Mouse (Mus musculus): ENCODE results near the gene Cpm. TPM values are rescaled to one million over a fixed set of nuclear protein-coding genes. Genes with fewer than 3 reads are reported as not detected.

Cpm gene
- polyA plus RNA-seq, 1 experiment from 2014 or later = 83.7 TPM

GRCm38 (mm10) chr10:117679029-117679686 lies 49.9 kb downstream of the Cpm start:
- WGBS = 75% methylated on average over 5 of the region's 5 CpGs
- Histone ChIP-seq H3K4me2 (ENCODE audit: low read depth, low read length) (no peak overlapping the region), H3K36me3 (ENCODE audit: control insufficient read depth, insufficient read depth, low read length) (no peaks in the 10 kb centered on the region), H3K27me3 (ENCODE audit: control insufficient read depth, insufficient read depth, low read depth, low read length) (no peaks in the 10 kb centered on the region), H3K4me3 (ENCODE audit: low read length) (no peak overlapping the region), H3K27ac (ENCODE audit: low read length) (no peak overlapping the region), H3K4me1 (replicated peaks; ENCODE audit: control insufficient read depth, insufficient read depth, low read length) (peaks cover 15% of the 10 kb centered on the region), H3K9me3 (ENCODE audit: control insufficient read depth, low read length) (no peaks in the 10 kb centered on the region), H3K9ac (ENCODE audit: low read length) (no peak overlapping the region)
- ATAC-seq (ENCODE audit: low read depth) = no peak

- no peaks in the 10 kb centered on the region for H3K9me3 ChIP-seq (ENCODE audit: control insufficient read depth, low read length)
- no peak overlapping the region for H3K4me3 ChIP-seq (ENCODE audit: low read length)
- WGBS = 90% methylated on average over 14 of the region's 14 CpGs
- no peak overlapping the region for H3K9ac ChIP-seq (ENCODE audit: low read length)
- H3K4me1 ChIP-seq (replicated peaks; ENCODE audit: control insufficient read depth, insufficient read depth, low read length) = peaks cover 15% of the 10 kb centered on the region
- H3K36me3 ChIP-seq (ENCODE audit: control insufficient read depth, insufficient read depth, low read length) = 0 out of 2 replicates have a peak, but pooled peaks cover 2% of the 10 kb centered on the region
- no peak overlapping the region for H3K27ac ChIP-seq (ENCODE audit: low read length)
- H3K27me3 ChIP-seq (ENCODE audit: control insufficient read depth, insufficient read depth, low read depth, low read length) = no peaks in the 10 kb centered on the region
- no peak for ATAC-seq (ENCODE audit: low read depth)
- H3K4me2 ChIP-seq (ENCODE audit: low read depth, low read length) = no peak overlapping the region
Observed at GRCm38 (mm10) chr10:117679963-117680473, 50.7 kb downstream of the Cpm start.

- 88% methylated on average over 12 of the region's 12 CpGs for WGBS
- Histone ChIP-seq H3K4me1 (replicated peaks; ENCODE audit: control insufficient read depth, insufficient read depth, low read length) (peaks cover 8% of the 10 kb centered on the region), H3K9ac (ENCODE audit: low read length) (no peak overlapping the region), H3K27me3 (ENCODE audit: control insufficient read depth, insufficient read depth, low read depth, low read length) (no peaks in the 10 kb centered on the region), H3K4me3 (ENCODE audit: low read length) (no peak overlapping the region), H3K27ac (ENCODE audit: low read length) (no peak overlapping the region), H3K4me2 (ENCODE audit: low read depth, low read length) (no peak overlapping the region), H3K36me3 (ENCODE audit: control insufficient read depth, insufficient read depth, low read length) (0 out of 2 replicates have a peak, but pooled peaks cover 2% of the 10 kb centered on the region), H3K9me3 (ENCODE audit: control insufficient read depth, low read length) (no peaks in the 10 kb centered on the region)
- no peak for ATAC-seq (ENCODE audit: low read depth)
Observed at GRCm38 (mm10) chr10:117680868-117681513, 51.7 kb downstream of the Cpm start.

DNA sequence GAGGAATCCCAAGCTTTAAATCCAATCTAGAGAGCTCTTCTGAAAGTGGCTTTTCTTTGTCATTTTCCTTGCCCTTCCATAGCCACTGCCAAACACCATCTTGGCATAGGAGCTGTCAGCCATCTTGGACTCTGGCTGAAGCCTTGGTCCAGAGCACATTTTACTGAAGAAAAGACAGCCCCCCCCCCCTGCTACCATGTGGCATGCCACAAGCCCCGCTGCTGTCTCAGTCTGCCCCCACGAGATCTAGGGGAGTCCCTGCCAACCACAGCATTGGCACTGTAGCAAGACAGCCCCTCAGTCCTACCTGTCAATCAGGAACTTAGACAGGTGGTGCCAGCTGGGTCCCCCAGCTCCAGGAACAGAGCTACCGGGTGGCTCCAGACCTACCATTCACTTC lies 52.2 kb downstream of the Cpm start:
- peaks cover 3% of the 10 kb centered on the region; the same call in 1 of the 2 replicates for H3K4me1 ChIP-seq (replicated peaks; ENCODE audit: control insufficient read depth, insufficient read depth, low read length)

DNA sequence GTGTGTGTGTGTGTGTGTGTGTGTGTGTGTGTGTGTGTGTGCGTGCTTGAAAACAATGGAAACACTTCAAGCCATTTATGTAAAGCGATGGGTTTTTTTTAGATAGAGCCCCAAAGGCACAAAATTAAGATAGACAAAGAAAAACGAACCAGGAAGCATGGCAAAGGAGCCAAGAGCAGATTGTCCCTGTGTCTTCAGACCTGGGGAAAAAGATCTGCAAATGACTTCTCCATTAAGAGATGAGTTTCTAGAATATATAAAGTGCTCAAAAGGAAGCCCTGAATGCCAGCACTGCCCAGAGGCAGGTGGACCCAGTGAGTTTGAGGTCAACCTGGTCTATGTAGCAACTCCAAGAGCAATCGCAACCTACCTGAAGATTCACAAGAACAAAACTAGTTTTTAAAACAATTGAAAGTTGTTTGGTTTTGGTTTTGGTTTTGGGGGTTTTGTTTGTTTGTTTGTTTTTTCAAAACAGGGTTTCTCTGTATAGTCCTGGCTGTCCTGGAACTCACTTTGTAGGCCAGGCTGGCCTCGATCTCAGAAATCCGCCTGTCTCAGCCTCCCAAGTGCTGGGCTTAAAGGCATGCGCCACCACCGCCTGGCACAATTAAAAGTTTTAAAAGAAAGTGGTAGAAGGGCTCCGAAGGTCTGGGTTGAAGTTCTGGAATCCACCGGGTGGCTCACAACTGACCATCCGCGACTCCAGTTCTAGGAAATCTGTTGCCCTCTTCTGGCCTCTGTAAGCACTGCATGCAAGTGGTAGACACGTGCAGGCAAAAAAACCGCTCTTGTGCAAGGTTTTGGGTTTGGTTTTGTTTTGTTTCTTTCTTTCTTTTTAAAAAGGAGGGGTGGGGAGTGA lies 52.9 kb downstream of the Cpm start:
- Histone ChIP-seq H3K4me2 (ENCODE audit: low read depth, low read length) (no peak overlapping the region), H3K27me3 (ENCODE audit: control insufficient read depth, insufficient read depth, low read depth, low read length) (no peaks in the 10 kb centered on the region), H3K36me3 (ENCODE audit: control insufficient read depth, insufficient read depth, low read length) (peaks cover 2% of the 10 kb centered on the region; the same call in 1 of the 2 replicates), H3K9ac (ENCODE audit: low read length) (no peak overlapping the region), H3K4me1 (replicated peaks; ENCODE audit: control insufficient read depth, insufficient read depth, low read length) (no peaks in the 10 kb centered on the region), H3K9me3 (ENCODE audit: control insufficient read depth, low read length) (no peaks in the 10 kb centered on the region), H3K27ac (ENCODE audit: low read length) (no peak overlapping the region), H3K4me3 (ENCODE audit: low read length) (no peak overlapping the region)
- ATAC-seq (ENCODE audit: low read depth) = no peak
- WGBS = 73% methylated on average over 14 of the region's 14 CpGs

More for the DNA sequence above, 52.2 kb downstream of the Cpm start:
- no peak overlapping the region for H3K27ac ChIP-seq (ENCODE audit: low read length)
- ATAC-seq (ENCODE audit: low read depth) = no peak
- no peak overlapping the region for H3K4me3 ChIP-seq (ENCODE audit: low read length)
- no peaks in the 10 kb centered on the region for H3K27me3 ChIP-seq (ENCODE audit: control insufficient read depth, insufficient read depth, low read depth, low read length)
- no peak overlapping the region for H3K4me2 ChIP-seq (ENCODE audit: low read depth, low read length)
- no peaks in the 10 kb centered on the region for H3K9me3 ChIP-seq (ENCODE audit: control insufficient read depth, low read length)
- WGBS = 84% methylated on average over 3 of the region's 3 CpGs
- no peak overlapping the region for H3K9ac ChIP-seq (ENCODE audit: low read length)
- H3K36me3 ChIP-seq (ENCODE audit: control insufficient read depth, insufficient read depth, low read length) = 0 out of 2 replicates have a peak, but pooled peaks cover 2% of the 10 kb centered on the region

- WGBS = 78% methylated on average over 30 of the region's 30 CpGs
- ATAC-seq (ENCODE audit: low read depth) = no peak
- H3K4me3 ChIP-seq (ENCODE audit: low read length) = no peak overlapping the region
Observed at GRCm38 (mm10) chr10:117682858-117683733, 53.8 kb downstream of the Cpm start.

GRCm38 (mm10) chr10:117683734-117684037 lies 54.4 kb downstream of the Cpm start:
- Histone ChIP-seq H3K4me3 (ENCODE audit: low read length) (no peak overlapping the region), H3K27me3 (ENCODE audit: control insufficient read depth, insufficient read depth, low read depth, low read length) (no peaks in the 10 kb centered on the region), H3K4me1 (replicated peaks; ENCODE audit: control insufficient read depth, insufficient read depth, low read length) (no peaks in the 10 kb centered on the region), H3K36me3 (ENCODE audit: control insufficient read depth, insufficient read depth, low read length) (peaks cover 5% of the 10 kb centered on the region), H3K27ac (ENCODE audit: low read length) (no peak overlapping the region), H3K9ac (ENCODE audit: low read length) (no peak overlapping the region), H3K4me2 (ENCODE audit: low read depth, low read length) (no peak overlapping the region), H3K9me3 (ENCODE audit: control insufficient read depth, low read length) (no peaks in the 10 kb centered on the region)
- WGBS = 85% methylated on average over 9 of the region's 9 CpGs
- ATAC-seq (ENCODE audit: low read depth) = no peak

More at GRCm38 (mm10) chr10:117682858-117683733, 53.8 kb downstream of the Cpm start:
- H3K4me1 ChIP-seq (replicated peaks; ENCODE audit: control insufficient read depth, insufficient read depth, low read length) = no peaks in the 10 kb centered on the region
- H3K27me3 ChIP-seq (ENCODE audit: control insufficient read depth, insufficient read depth, low read depth, low read length) = no peaks in the 10 kb centered on the region
- peaks cover 2% of the 10 kb centered on the region; the same call in 1 of the 2 replicates for H3K36me3 ChIP-seq (ENCODE audit: control insufficient read depth, insufficient read depth, low read length)
- no peak overlapping the region for H3K27ac ChIP-seq (ENCODE audit: low read length)
- H3K9ac ChIP-seq (ENCODE audit: low read length) = no peak overlapping the region
- H3K9me3 ChIP-seq (ENCODE audit: control insufficient read depth, low read length) = no peaks in the 10 kb centered on the region
- H3K4me2 ChIP-seq (ENCODE audit: low read depth, low read length) = no peak overlapping the region

DNA sequence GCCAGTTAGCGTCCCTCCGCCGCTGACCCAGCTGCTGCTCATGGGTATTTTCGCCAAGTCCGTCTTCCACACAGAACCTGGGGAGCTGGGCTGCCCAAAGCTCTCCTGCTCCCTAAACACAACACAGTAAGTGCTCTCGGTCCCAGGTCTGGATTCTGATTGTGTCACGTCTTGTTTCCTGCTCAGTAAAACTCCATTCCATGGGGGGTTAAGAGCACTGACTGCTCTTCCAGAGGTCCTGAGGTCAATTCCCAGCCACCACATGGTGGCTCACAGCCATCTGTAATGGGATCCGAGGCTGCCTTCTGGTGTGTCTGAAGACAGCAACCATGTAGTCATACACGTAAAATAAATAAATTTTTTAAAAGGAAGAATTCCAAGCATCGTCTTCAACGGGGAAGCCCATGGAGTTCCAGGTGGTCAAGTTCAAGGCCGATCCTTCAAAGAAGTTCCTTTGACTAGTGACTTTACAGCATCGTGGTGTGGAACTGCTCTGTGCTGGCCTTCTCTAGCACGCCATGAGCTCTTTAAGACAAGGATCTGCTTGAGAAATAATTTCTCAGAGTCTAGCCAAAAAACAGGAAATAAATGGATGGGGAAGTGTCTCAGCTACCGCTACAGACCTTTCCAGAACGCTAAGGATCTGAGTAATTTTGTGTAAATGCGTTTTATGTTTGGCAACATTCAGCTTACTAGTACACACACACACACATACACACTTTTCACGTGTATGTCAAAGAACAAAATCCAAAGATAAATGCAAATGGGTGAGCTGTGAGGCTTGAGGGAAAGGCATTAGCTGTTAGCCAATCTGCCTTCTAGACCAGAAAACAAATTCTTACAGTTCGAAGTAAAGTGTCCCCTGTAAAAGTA lies 55.2 kb downstream of the Cpm start:
- no peak overlapping the region for H3K9ac ChIP-seq (ENCODE audit: low read length)
- no peaks in the 10 kb centered on the region for H3K27me3 ChIP-seq (ENCODE audit: control insufficient read depth, insufficient read depth, low read depth, low read length)
- no peaks in the 10 kb centered on the region for H3K4me1 ChIP-seq (replicated peaks; ENCODE audit: control insufficient read depth, insufficient read depth, low read length)
- ATAC-seq (ENCODE audit: low read depth) = no peak
- 78% methylated on average over 19 of the region's 19 CpGs for WGBS
- peaks cover 14% of the 10 kb centered on the region for H3K36me3 ChIP-seq (ENCODE audit: control insufficient read depth, insufficient read depth, low read length)
- no peak overlapping the region for H3K4me2 ChIP-seq (ENCODE audit: low read depth, low read length)
- H3K9me3 ChIP-seq (ENCODE audit: control insufficient read depth, low read length) = no peaks in the 10 kb centered on the region
- H3K27ac ChIP-seq (ENCODE audit: low read length) = no peak overlapping the region
- H3K4me3 ChIP-seq (ENCODE audit: low read length) = no peak overlapping the region

All from lung, embryonic 16.5 days (tissue).